Mouse (Mus musculus): ENCODE data around the gene Hnrnph3.

The Hnrnph3 gene

DNA sequence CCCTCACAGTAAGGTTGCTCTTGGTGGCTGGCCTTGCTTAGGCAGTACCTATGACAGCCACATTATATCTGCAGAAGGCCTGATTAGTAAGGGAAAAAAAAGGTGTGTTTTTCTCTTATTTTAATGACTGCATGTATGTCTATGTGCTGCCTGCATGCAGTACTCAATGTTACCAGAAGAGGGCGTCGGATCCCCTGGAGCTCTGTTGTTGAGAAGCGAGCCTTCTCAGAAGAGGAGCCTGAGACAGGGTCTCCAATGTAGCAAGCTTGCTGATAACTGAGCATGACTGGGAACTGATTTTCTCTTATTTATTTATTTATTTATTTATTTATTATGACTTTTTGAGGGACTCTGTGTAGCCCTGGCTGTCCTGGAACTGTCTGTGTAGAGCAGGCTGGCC lies 36.7 kb downstream of the Hnrnph3 start:
- DNase-seq (ENCODE audit: low spot score in 2 of 2), result no peak

GRCm38 (mm10) chr10:62984495-62984894 lies 39.5 kb downstream of the Hnrnph3 start:
- no peak for DNase-seq (ENCODE audit: low spot score in 2 of 2)

DNA sequence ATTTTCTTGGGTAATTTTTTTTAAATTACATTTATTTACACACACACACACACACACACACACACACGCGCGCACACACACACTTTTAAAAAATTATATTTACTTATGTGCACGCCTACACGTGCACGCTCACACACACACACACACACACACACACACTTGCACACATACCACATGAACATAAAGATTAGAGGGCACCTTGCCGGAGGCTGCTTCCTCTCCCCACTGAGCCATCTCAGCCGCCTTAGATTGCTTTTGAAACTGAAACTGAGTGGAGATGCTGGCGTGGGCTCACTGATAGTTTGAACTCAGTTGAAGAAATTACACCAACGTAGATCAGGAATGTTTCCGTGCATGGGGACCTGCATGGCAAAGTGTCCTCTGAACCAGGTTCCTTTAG lies 39.9 kb downstream of the Hnrnph3 start:
- DNase-seq (ENCODE audit: low spot score in 2 of 2), result no peak

DNA sequence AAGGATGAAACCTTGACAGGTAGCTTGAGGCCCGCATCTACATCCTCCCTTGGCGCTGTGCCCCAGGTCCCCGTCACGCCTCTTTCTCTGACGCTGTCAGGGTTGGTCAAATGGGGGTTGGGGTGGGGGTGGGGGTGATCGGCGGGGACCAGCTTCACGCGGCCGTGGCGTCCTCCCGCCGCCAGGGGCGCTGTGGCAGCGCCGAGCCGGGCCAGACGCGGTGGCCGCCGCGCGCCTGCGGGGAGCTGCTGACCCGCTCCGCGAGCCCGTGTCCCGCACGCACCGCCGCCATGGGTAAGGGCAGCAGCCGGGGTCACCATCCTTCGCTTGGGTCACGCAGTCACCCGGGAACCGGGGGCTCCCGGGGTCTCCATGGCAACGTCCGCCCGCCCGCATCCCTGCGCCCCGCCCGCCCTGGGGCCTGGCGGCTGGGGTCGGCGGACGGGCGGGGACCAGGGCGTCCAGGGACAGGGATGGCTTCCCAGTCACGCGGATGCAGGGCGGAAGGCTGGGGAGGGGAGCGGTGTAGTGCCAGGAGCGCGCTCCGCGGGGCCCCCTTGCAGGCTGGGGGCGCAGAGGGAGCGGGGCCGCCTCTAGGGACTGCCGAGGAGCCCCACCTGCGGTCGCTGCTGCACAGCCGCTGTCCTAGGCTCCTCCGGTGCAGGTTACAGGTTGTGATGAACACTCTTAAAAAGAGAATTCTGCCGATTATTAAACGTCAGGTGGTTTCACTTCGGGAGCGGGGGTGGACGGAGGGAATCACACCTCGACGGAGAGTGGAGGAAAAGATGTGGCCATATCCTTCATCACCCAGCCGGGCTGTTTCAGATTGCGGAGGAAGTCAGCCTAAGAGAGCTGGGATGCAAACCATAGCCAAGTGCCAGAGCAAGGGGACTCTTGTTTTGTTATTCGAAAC lies 43.7 kb downstream of the Hnrnph3 start, which contains the start of gene Rufy2:
TSS of gene Rufy2 (plus strand) at position 185 of the 916 bp plus-strand sequence.
- DNase-seq (ENCODE audit: low spot score in 2 of 2), result peak; percentile 76 to 83

DNA sequence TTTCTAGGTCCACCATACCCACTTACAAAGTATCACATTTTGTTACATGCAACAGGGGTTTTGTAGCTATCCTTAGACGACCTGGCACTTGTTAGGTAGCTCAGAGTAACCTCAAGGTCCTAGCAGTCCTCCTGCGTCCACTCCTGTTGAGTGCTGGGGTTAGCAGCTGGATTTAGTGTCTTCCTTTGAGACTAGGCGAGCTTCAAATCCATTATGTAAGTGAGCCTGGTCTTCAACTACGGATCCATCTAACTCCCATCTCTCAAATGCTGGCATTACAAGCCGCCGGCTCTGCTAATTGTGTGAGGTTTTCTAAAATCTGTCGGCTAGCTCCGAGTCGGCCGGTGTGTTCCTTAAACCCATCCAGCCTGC lies 44.4 kb downstream of the Hnrnph3 start:
- no peak for DNase-seq (ENCODE audit: low spot score in 2 of 2)

DNA sequence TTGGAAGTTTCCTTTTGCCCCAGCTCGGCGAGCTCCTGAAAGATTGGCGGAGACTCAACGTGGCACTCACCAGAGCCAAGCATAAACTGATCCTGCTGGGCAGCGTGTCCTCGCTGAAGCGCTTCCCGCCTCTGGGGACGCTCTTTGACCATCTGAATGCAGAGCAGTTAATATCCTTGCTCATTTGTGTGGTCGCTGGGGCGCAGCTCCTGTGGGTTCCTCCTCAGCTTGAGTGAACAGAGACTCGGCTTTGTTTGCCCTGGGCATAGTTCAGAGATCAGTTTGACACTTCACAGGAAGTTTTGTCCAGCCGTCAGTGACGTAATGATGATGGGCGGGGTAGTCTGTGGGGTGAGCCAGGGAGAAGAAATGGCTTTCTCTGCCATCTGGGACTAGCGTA lies 52.2 kb downstream of the Hnrnph3 start:
- DNase-seq (ENCODE audit: low spot score in 2 of 2), result no peak

DNA sequence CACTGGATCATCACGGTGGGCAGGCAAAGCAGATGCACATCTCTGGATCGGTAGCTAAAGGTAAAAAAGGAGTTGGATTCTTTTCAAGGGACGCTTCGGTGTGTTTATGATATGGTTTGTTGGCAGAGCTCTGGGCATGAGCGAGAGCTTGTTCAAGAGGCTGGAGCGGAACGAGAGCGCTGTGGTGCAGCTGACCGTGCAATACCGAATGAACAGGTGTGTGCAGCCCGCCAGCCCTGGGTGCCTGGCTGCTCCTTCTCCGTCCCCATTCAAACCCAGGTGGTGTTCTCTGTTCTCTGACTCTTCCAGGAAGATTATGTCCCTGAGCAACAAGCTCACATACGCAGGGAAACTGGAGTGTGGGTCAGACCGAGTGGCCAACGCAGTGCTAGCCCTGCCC lies 57.7 kb downstream of the Hnrnph3 start:
- DNase-seq (ENCODE audit: low spot score in 2 of 2), result no peak

DNA sequence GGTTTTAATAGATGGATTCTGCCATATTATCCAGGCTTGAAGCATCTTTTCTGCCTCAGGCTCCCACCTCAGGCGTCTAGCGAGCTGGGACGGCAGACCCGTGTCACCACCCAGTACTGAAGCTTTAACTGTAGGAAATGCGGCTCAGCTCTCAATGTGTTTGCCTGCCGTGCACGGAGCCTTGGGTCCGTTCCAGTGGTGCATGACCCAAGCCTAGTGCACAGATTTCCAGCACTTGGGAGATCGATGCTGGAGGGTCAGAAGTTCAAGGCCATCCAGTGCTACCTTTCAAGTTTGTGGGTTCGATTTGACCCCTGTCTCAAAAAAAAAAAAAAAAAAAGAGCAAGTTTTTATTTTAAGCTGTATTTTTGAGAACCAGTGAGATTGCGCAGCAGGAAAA lies 58.2 kb downstream of the Hnrnph3 start:
- DNase-seq (ENCODE audit: low spot score in 2 of 2), result no peak
